Mouse (Mus musculus): Measurements from ENCODE around the gene Crabp2.

Gene Crabp2

DNA sequence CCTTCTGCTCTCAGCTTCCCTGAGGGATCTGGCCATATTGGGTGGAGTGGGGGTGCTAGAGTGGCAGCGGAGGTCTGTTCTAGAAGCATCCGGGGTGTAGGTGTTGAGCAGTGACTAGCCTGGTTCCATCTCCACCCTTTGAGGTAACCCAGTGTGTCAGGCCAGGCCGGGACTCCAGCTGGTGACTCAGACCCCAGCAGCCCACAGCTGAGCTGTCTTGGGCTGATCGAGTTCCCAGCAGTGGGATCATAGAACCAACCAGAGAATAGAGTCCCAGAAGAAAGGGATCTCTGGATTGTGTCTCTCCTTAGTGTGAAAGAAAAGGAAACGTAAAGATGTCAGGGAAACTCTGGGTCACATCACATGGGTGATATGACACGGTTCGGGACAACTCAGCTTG is 10.9 kb downstream of the Crabp2 start:
- DNase-seq: no peak

DNA sequence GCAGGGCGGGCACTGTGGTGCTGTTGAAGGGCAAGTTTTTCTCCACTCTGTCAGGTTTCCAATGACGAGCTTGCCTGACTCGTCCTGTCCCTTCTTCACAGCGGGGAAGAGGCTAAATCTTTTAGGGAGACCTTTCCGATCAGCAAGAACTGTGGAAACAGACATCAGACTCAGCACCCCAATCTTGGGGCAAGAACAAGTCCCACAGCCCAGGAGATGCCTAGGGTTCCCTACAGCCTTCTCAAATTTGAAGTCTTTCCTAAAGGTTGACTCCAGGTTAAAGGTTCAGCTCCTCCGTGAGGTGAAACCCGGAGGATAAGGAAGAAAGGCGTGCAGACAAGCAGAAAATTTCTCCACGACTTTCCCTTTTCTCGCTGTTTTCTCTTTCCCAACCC is 11.7 kb downstream of the Crabp2 start:
- DNase-seq: peak in 1 of 2 experiments; percentile 13

GRCm38 (mm10) chr3:87960586-87961191 is 12.2 kb downstream of the Crabp2 start:
- peak; percentile 95 to 97 for DNase-seq

- peak; percentile 73 to 80 for DNase-seq
These were observed 21.9 kb downstream of the Crabp2 start for GRCm38 (mm10) chr3:87970184-87970938.

DNA sequence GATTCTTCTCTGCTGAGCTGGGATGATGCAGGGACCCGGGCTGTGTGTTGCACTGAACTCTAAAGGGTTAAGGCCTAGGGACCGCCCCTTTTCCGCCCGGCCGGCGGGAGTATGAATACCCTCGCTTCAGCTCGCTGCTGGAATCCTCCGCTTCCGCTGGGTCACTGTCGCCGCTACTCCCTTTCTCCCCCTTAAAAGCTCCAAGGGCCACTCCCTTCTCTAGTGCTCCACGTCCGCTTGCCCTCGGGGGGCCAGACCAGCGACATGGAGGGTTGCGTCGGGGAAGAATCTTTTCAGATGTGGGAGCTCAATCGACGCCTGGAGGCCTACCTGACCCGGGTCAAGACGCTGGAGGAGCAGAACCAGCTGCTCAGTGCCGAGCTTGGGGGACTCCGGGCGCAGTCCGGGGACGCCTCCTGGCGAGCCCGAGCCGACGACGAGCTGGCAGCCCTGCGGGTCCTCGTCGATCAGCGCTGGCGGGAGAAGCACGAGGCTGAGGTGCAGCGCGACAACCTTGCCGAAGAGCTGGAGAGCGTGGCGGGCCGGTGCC is 22.5 kb downstream of the Crabp2 start, which contains the start of gene Nes:
Nes (plus strand) TSS at position 140 of the 550 bp plus-strand sequence.
- DNase-seq: peak; percentile 89 to 93

DNA sequence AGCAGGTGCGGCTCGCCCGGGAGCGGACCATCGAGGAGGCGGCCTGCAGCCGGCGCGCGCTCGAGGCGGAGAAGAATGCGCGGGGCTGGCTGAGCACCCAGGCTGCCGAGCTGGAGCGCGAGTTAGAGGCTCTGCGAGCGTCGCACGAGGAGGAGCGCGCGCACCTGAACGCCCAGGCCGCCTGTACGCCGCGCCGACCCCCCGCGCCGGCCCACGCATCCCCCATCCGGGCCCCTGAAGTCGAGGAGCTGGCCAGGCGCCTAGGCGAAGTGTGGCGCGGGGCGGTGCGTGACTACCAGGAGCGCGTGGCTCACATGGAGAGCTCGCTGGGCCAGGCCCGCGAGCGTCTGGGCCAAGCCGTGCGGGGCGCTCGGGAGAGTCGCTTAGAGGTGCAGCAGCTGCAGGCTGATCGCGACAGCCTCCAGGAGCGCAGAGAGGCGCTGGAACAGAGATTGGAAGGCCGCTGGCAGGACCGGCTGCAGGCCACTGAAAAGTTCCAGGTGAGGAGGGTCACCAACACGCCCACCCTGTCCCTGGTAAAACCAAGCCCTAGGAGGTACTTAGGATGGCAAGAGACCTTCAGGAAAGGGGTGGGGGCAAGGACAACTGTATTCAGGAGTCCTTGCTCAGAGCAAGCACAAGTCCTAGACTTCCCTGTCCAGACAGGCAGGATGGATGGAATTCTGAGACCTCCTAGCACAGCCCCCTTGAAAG is 23.2 kb downstream of the Crabp2 start:
- DNase-seq: peak in 1 of 2 experiments; percentile 61

DNA sequence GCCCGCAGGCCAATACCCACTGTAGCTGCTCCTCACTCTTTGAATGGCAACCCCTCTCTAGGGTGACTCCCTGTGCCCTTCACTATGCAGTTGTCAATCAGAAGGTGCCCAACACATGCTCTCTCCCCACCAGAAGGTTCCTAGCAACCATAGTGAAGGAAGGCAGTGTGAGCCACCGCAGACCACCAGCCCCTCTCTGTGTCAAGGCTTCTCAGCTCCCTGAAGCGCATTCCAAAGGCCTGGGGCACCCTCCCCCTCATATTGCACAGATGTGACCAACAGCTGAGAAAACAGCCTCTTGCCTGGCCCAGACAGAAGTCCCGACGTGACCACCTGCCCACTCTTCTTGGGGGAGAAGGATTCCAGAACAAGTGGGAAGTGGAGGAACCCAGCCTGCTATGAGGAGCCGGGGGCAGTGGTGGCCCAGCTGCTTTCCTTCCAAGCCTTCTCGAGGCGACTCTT is 23.8 kb downstream of the Crabp2 start:
- DNase-seq: peak in 1 of 2 experiments; percentile 59

- DNase-seq: peak in 1 of 2 experiments; percentile 71
These were observed 24.3 kb downstream of the Crabp2 start for GRCm38 (mm10) chr3:87972776-87973175.

- peak in 1 of 2 experiments; percentile 20 for DNase-seq
These were observed 25.3 kb downstream of the Crabp2 start for GRCm38 (mm10) chr3:87973593-87974380.

DNA sequence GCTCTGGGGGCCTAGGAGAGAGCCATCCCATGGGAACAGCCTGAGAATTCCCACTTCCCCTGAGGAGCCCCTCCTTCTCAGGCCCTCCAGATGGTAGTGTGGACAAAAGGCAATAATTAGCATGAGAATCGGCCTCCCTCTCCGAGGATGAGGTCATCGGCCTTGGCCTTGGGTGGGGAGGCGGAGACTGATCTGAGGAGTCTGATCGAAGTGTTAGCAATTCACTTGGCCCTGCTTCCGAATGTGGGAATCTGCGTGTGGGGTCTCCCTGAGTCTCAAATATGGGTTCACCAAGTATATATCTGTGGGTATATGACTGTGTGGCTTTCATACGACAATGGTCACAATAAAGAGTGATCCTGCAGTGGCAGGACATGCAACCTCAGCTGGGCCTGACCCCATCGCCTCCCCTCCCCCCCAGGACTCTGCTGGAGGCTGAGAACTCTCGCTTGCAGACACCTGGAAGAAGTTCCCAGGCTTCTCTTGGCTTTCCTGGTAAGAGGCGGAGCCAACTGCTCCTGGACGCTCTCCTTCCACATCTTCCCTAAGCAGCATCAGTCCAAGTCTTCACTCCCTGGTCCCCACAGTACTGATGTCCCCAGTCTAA is 26.0 kb downstream of the Crabp2 start:
- peak in 1 of 2 experiments; percentile 43 for DNase-seq

DNA sequence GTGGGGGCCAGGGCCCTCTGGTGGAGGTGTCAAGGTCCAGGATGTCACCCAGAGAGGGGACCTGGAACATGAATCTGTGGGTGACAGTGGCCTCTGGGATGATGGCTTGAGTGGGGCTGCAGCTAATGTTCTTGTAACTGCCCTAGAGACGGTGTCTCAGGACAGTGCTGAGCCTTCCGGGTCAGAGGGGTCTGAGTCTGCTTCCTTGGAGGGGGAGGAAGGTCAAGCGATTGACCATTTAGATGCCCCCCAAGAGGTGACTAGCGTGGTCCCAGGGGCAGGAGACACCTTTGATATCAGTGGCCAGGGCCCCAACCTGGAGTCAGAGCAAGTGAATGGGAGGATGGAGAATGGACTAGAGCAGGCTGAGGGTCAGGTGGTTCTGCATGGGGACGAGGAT is 31.0 kb downstream of the Crabp2 start:
- DNase-seq: no peak

GRCm38 (mm10) chr3:87980085-87980484 is 31.6 kb downstream of the Crabp2 start:
- DNase-seq: no peak

- no peak for DNase-seq
These were observed 32.3 kb downstream of the Crabp2 start for GRCm38 (mm10) chr3:87980728-87981127.

- no peak for DNase-seq
These were observed 32.8 kb downstream of the Crabp2 start for GRCm38 (mm10) chr3:87981214-87981760.

DNA sequence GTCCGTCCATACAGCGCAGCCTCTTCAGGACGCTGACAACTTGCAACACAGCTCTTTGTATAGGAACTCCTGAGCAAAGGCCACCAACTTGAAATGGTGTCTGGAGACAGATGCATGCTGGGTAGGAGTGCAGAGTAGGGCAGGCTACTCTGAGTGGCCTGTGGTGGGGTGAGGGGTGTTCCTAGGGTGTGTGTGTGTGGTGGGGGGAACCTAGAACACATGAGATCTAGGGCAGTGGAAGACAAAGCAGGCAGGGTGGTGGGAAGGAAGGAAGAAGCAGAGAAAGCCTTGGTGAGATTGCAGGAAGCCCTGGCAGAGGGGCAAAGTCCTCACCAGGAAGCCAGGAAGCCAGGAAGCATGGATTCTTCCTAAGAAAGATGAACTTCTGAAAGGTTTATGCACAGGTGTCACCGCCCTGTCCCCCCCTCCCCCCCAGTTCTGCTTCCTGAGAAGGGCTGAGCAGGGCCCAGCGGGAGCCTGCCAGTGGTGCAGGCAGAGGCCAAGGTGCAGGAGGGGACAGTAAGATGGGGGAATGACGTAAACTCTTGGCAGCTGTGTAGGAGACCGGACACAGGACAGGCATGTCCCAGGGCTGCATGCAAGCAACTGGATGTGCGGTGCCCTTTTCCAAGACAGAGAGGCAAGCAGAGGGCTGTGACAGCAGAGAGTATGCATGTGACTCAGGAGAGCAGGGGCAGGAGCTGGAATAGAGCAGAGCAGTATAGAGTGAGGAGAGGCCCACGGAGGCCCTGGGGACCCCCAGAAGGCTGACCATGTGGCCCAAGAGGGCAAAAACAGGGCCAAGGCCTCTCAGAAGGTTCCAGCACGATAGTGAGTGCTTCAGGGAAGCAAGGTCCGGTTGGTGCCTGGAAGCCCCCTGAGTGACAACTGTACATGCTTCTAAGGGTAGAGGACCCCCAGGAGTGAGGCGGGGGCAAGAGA is 33.7 kb downstream of the Crabp2 start:
- peak; percentile 54 to 71 for DNase-seq

- peak; percentile 61 to 75 for DNase-seq
These were observed 34.6 kb downstream of the Crabp2 start for GRCm38 (mm10) chr3:87982836-87983601.

DNA sequence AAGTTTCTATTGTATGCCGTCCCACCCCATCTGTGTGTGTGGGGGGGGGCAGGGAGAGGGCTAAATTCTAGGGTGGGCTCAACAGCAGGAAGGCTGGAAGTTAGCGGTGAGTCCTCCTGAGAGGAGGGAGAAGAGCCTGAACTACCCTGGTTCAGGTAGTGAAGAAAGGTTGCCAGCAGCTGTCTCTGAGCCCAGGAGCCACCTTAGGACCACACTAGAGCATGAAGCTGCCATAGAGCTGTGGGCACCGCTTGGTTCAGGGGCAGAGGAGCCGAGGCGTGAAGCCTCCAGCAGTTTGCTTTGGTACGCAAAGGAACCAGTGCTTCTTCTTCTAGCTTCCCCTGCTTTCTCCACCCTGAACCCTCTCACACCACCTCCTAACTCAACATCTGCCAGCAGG is 35.2 kb downstream of the Crabp2 start:
- DNase-seq: no peak

DNA sequence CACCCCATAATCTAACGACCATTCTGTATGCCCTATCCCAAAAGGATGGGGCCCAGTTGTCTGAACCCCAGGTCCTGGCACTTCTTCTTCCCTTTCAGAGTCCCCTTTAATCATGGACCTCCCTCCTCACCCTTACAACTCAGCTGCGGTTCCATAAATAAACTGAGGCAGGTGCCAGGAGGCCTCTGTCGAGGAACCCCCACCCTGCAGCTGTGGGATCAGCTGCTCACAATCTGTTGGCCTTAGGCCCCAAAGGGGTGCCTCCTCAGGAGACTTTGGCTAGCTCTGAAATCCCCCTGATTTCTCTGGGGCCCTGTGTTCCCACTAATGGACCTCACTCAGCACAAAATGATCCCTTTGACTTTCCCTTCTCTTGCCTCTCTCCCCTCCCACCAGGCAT is 35.6 kb downstream of the Crabp2 start:
- no peak for DNase-seq

GRCm38 (mm10) chr3:87985505-87986320 is 37.2 kb downstream of the Crabp2 start:
- peak; percentile 57 to 74 for DNase-seq
